ENCODE assay signal across 20 mouse cellular contexts in the genomic region with DNA sequence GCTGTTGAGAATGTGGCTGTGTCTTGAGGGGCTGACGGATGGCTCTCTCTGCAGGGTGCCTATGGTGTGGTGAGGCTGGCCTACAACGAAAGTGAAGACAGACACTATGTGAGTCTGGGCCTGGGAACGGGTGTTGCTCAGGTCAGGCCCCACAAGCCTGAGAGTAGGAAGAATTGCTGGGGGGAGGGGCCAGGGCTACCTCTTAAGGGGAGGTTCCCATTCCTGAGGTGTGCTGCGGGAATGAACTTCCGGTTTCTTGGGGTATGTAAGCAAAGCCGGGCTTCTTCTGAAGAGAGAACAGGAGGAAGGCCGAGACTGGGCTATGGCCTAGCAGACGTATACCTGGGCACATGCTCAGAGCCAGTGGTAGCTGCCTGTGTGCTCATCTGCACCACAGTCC. TPM values are rescaled to one million over a fixed set of nuclear protein-coding genes. Genes with fewer than 3 reads are reported as not detected.
DNase-seq lines count a peak whose midpoint lies in the region; ATAC-seq and TF ChIP-seq lines count a peak whose summit lies in the region.
"Had no signal": no experiment of that assay in that cellular context is flagged by ENCODE, and none has a peak within 500 bp of the region (broad histone marks: within the 10 kb centered on the region; RNA-seq: fewer than 3 reads in every experiment).

No protein-coding gene starts in this region.

- DNase-seq in heart, postnatal 10 days: no peak
- DNase-seq in lung, postnatal 0 days (ENCODE audit: low spot score): peak; percentile 80
- peak; percentile 75 for DNase-seq in stomach, postnatal 0 days (ENCODE audit: low spot score)
- DNase-seq in gastrocnemius, adult 2 months: no peak
- no peak for DNase-seq in kidney, adult 18-20 months
- DNase-seq: adrenal gland, postnatal 36 days; cerebellum, adult 2 months; gastrocnemius, postnatal 10 days; heart, adult 2 months; kidney, adult 8-10 months; kidney, postnatal 4 days had no signal

- intact Hi-C loops in heart, postnatal 10 days (cut with DNase I): no loop called here
- intact Hi-C loops in gastrocnemius, adult 2 months (cut with DNase I): no loop called here

- WGBS in heart, embryonic 13.5 days: 44% methylated on average over 8 of the region's 8 CpGs
- 37% methylated on average over 8 of the region's 8 CpGs for WGBS in intestine, postnatal 0 days
- WGBS in lung, postnatal 0 days: 37% methylated on average over 8 of the region's 8 CpGs
- 44% methylated on average over 8 of the region's 8 CpGs for WGBS in stomach, postnatal 0 days

- H3K4me1 ChIP-seq in heart, embryonic 13.5 days: peaks cover 45% of the 10 kb centered on the region
- peaks cover 18% of the 10 kb centered on the region for H3K4me1 ChIP-seq in intestine, postnatal 0 days (replicated peaks; ENCODE audit: control insufficient read depth, insufficient read depth, low read length)
- peaks cover 19% of the 10 kb centered on the region; the same call in 1 of the 2 replicates for H3K4me1 ChIP-seq in lung, postnatal 0 days (ENCODE audit: insufficient read depth, low read depth, low read length)
- peaks cover 19% of the 10 kb centered on the region for H3K4me1 ChIP-seq in stomach, postnatal 0 days (replicated peaks; ENCODE audit: control insufficient read depth, insufficient read depth)

- TF ChIP-seq CTCF in intestine, postnatal 0 days (IDR thresholded peaks at IDR 0.05; ENCODE audit: low read depth): no peak
- no peak for TF ChIP-seq CTCF in lung, postnatal 0 days (IDR thresholded peaks at IDR 0.05)
- no peak for TF ChIP-seq CTCF in stomach, postnatal 0 days (IDR thresholded peaks at IDR 0.05; ENCODE audit: low read depth)
- TF ChIP-seq CTCF in gastrocnemius, adult 2 months (IDR thresholded peaks at IDR 0.05): no peak

- peaks cover 10% of the 10 kb centered on the region for H3K27me3 ChIP-seq in heart, embryonic 13.5 days (replicated peaks)
- H3K27me3 ChIP-seq in intestine, postnatal 0 days (replicated peaks; ENCODE audit: control insufficient read depth, insufficient read depth, low read length): no peaks in the 10 kb centered on the region
- no peaks in the 10 kb centered on the region for H3K27me3 ChIP-seq in lung, postnatal 0 days (replicated peaks; ENCODE audit: insufficient read depth, low read length)
- H3K27me3 ChIP-seq in stomach, postnatal 0 days (ENCODE audit: control insufficient read depth, insufficient read depth, low read length): no peaks in the 10 kb centered on the region

- no peaks in the 10 kb centered on the region for H3K36me3 ChIP-seq in heart, embryonic 13.5 days
- no peaks in the 10 kb centered on the region; the same call in 1 of the 2 replicates for H3K36me3 ChIP-seq in intestine, postnatal 0 days (ENCODE audit: control insufficient read depth, insufficient read depth)
- no peaks in the 10 kb centered on the region for H3K36me3 ChIP-seq in lung, postnatal 0 days (ENCODE audit: insufficient read depth, low read length)
- no peaks in the 10 kb centered on the region for H3K36me3 ChIP-seq in stomach, postnatal 0 days (ENCODE audit: control insufficient read depth, insufficient read depth, low read length)
- H3K36me3 ChIP-seq: embryonic facial prominence, embryonic 12.5 days; midbrain, embryonic 12.5 days had no signal

- no peak overlapping the region for H3K4me3 ChIP-seq in heart, embryonic 13.5 days
- H3K4me3 ChIP-seq in intestine, postnatal 0 days (ENCODE audit: low read depth, low read length): no peak overlapping the region
- H3K4me3 ChIP-seq in lung, postnatal 0 days (ENCODE audit: low read depth, low read length): no peak overlapping the region
- no peak overlapping the region for H3K4me3 ChIP-seq in stomach, postnatal 0 days (ENCODE audit: low read depth, low read length)
- H3K4me3 ChIP-seq in gastrocnemius, adult 2 months: no peak overlapping the region
- H3K4me3 ChIP-seq: embryonic facial prominence, embryonic 12.5 days; heart, adult 2 months; midbrain, embryonic 12.5 days; myocyte had no signal

- peak overlapping the region; percentile 30; the same call in 1 of the 2 replicates for H3K9ac ChIP-seq in heart, embryonic 13.5 days
- no peak overlapping the region for H3K9ac ChIP-seq in intestine, postnatal 0 days (ENCODE audit: low read depth, low read length)
- H3K9ac ChIP-seq in lung, postnatal 0 days (replicated peaks; ENCODE audit: low read depth): no peak overlapping the region
- no peak overlapping the region for H3K9ac ChIP-seq in stomach, postnatal 0 days (ENCODE audit: low read length)
- H3K9ac ChIP-seq: embryonic facial prominence, embryonic 12.5 days; hindbrain, embryonic 14.5 days; midbrain, embryonic 12.5 days had no signal

- H3K9me3 ChIP-seq in heart, embryonic 13.5 days: no peaks in the 10 kb centered on the region
- no peaks in the 10 kb centered on the region for H3K9me3 ChIP-seq in intestine, postnatal 0 days (ENCODE audit: control insufficient read depth)
- H3K9me3 ChIP-seq in lung, postnatal 0 days (ENCODE audit: low read length): no peaks in the 10 kb centered on the region
- H3K9me3 ChIP-seq in stomach, postnatal 0 days (ENCODE audit: control insufficient read depth, low read length): no peaks in the 10 kb centered on the region
- H3K9me3 ChIP-seq: embryonic facial prominence, embryonic 12.5 days; midbrain, embryonic 12.5 days had no signal

- TF ChIP-seq EP300 in lung, postnatal 0 days (IDR thresholded peaks at IDR 0.05): no peak
- TF ChIP-seq EP300 in stomach, postnatal 0 days (optimal IDR thresholded peaks at IDR 0.05): no peak

- no peak for ATAC-seq in heart, embryonic 13.5 days (ENCODE audit: extremely low read depth, insufficient number of reproducible peaks, low FRiP score, low TSS enrichment)
- peak; percentile 42; the same call in 1 of the 2 replicates for ATAC-seq in intestine, postnatal 0 days
- ATAC-seq in lung, postnatal 0 days: peak; percentile 52
- peak; percentile 51 for ATAC-seq in stomach, postnatal 0 days (ENCODE audit: low FRiP score, low TSS enrichment)
- ATAC-seq in erythroblast, adult 5-6 weeks (replicated peaks; ENCODE audit: low FRiP score, poor library complexity, severe bottlenecking): no peak
- ATAC-seq: forebrain, embryonic 16.5 days had no signal

- H3K27ac ChIP-seq in heart, embryonic 13.5 days (replicated peaks): no peak overlapping the region
- no peak overlapping the region for H3K27ac ChIP-seq in intestine, postnatal 0 days (ENCODE audit: low read depth, low read length)
- H3K27ac ChIP-seq in lung, postnatal 0 days (ENCODE audit: low read length): peak overlapping the region; percentile 47
- H3K27ac ChIP-seq in stomach, postnatal 0 days (replicated peaks): no peak overlapping the region
- no peak overlapping the region for H3K27ac ChIP-seq in gastrocnemius, adult 2 months
- H3K27ac ChIP-seq: embryonic facial prominence, embryonic 12.5 days; heart, adult 2 months; hindbrain, embryonic 14.5 days; macrophage; midbrain, embryonic 12.5 days had no signal

- no peak overlapping the region for H3K4me2 ChIP-seq in heart, embryonic 13.5 days
- H3K4me2 ChIP-seq in intestine, postnatal 0 days (replicated peaks; ENCODE audit: low read depth): peak overlapping the region; percentile 3; the same call in 1 of the 2 replicates
- H3K4me2 ChIP-seq in lung, postnatal 0 days (replicated peaks; ENCODE audit: low read depth, low read length): no peak overlapping the region
- no peak overlapping the region for H3K4me2 ChIP-seq in stomach, postnatal 0 days (replicated peaks; ENCODE audit: low read depth)
- H3K4me2 ChIP-seq: embryonic facial prominence, embryonic 12.5 days; hindbrain, embryonic 14.5 days; midbrain, embryonic 12.5 days had no signal

RNA-seq across cellular contexts. Expression of a gene that starts 8.2 kb away (rescaled TPM):
- 2.2 and 3.0 TPM in 2 replicates for polyA plus RNA-seq in heart, embryonic 13.5 days (2015; fragmentation: Nextera tagmentation; extraction: Ambion mirVana)
- 1 to 10 TPM; 1.1 to 2.0 TPM for total RNA-seq in heart, postnatal 10 days (2021)
- polyA plus RNA-seq in intestine, postnatal 0 days (2015; fragmentation: Nextera tagmentation; extraction: Ambion mirVana): 3.2 and 3.5 TPM in 2 replicates
- polyA plus RNA-seq in lung, postnatal 0 days (2015; fragmentation: Nextera tagmentation; extraction: Ambion mirVana): 5.4 and 6.1 TPM in 2 replicates
- polyA plus RNA-seq in stomach, postnatal 0 days (2015; fragmentation: Nextera tagmentation; extraction: Ambion mirVana): 6.7 and 7.1 TPM in 2 replicates
- total RNA-seq in gastrocnemius, adult 2 months (2021): under 1 TPM; 0.43 to 0.89 TPM
- total RNA-seq in erythroblast, adult 5-6 weeks (2015; ENCODE audit: low replicate concordance): not detected in 2 replicates
- 0.77 TPM in 1 of 2 replicates, not detected in the other for total RNA-seq in erythroblast, adult 5-6 weeks (2017; ENCODE audit: low replicate concordance)
- polyA plus RNA-seq: macrophage had no signal

RNA-seq across cellular contexts. Expression of a gene that starts 20.6 kb away (rescaled TPM):
- 9.9 TPM in 2 replicates for polyA plus RNA-seq in heart, embryonic 13.5 days (2015; fragmentation: Nextera tagmentation; extraction: Ambion mirVana)
- total RNA-seq in heart, postnatal 10 days (2021): 1 to 10 TPM; 9.0 TPM
- polyA plus RNA-seq in intestine, postnatal 0 days (2015; fragmentation: Nextera tagmentation; extraction: Ambion mirVana): 3.4 and 4.6 TPM in 2 replicates
- polyA plus RNA-seq in lung, postnatal 0 days (2015; fragmentation: Nextera tagmentation; extraction: Ambion mirVana): 5.3 and 6.5 TPM in 2 replicates
- polyA plus RNA-seq in stomach, postnatal 0 days (2015; fragmentation: Nextera tagmentation; extraction: Ambion mirVana): 4.9 TPM in 2 replicates
- 1 to 10 TPM; 3.2 to 3.9 TPM for total RNA-seq in gastrocnemius, adult 2 months (2021)
- total RNA-seq in erythroblast, adult 5-6 weeks (2015; ENCODE audit: low replicate concordance): 3.7 and 5.0 TPM in 2 replicates
- 7.3 and 11.2 TPM in 2 replicates for total RNA-seq in erythroblast, adult 5-6 weeks (2017; ENCODE audit: low replicate concordance)

RNA-seq across cellular contexts. Expression of a gene that starts 28.1 kb away (rescaled TPM):
- 2.1 and 2.3 TPM in 2 replicates for polyA plus RNA-seq in heart, embryonic 13.5 days (2015; fragmentation: Nextera tagmentation; extraction: Ambion mirVana)
- total RNA-seq in heart, postnatal 10 days (2021): under 1 TPM; 0.72 to 0.98 TPM
- polyA plus RNA-seq in intestine, postnatal 0 days (2015; fragmentation: Nextera tagmentation; extraction: Ambion mirVana): 3.4 and 4.1 TPM in 2 replicates
- 1.9 and 2.1 TPM in 2 replicates for polyA plus RNA-seq in lung, postnatal 0 days (2015; fragmentation: Nextera tagmentation; extraction: Ambion mirVana)
- 0.97 and 0.98 TPM in 2 replicates for polyA plus RNA-seq in stomach, postnatal 0 days (2015; fragmentation: Nextera tagmentation; extraction: Ambion mirVana)
- under 1 TPM; 0.15 to 0.56 TPM for total RNA-seq in gastrocnemius, adult 2 months (2021)
- total RNA-seq in erythroblast, adult 5-6 weeks (2015; ENCODE audit: low replicate concordance): 0.58 and 1.5 TPM in 2 replicates
- total RNA-seq in erythroblast, adult 5-6 weeks (2017; ENCODE audit: low replicate concordance): 1.5 and 3.2 TPM in 2 replicates

Comparison
In these comparisons a context has a peak if more than half of its experiments do, and no peak if none do; other contexts are left out.
1. ATAC-seq: peak in intestine, postnatal 0 days (single experiment), lung, postnatal 0 days (single experiment) and stomach, postnatal 0 days (single experiment); none in heart, embryonic 13.5 days (single experiment) and erythroblast, adult 5-6 weeks (single experiment).
2. DNase-seq: peak in lung, postnatal 0 days (single experiment) and stomach, postnatal 0 days (single experiment); none in heart, postnatal 10 days (0 of 2), gastrocnemius, adult 2 months (single experiment) and kidney, adult 18-20 months (single experiment).